Mouse (Mus musculus) ES-Bruce4 (cell line): ENCODE data around the gene 4930467E23Rik. TPM values are rescaled to one million over a fixed set of nuclear protein-coding genes. Genes with fewer than 3 reads are reported as not detected.
"Not testable (repeated sequence)": the region's sequence is repeated elsewhere in the genome, so short reads cannot be mapped to it uniquely, and the experiment has no call there.

ENCODE experiments used
- H3K27ac ChIP-seq: 2 replicates; pipeline ENCODE4 v1.5.1; 2012; ENCODE audit warnings: low read length, inconsistent platforms; ENCODE audit not compliant: insufficient read depth
- H3K27me3 ChIP-seq: 2 replicates; pipeline ENCODE4 v1.6.1; 2012; ENCODE audit warnings: mild to moderate bottlenecking, low read length, inconsistent platforms; ENCODE audit not compliant: control insufficient read depth, poor library complexity, insufficient read depth, severe bottlenecking
- H3K36me3 ChIP-seq: 2 replicates; pipeline ENCODE4 v1.6.1; 2012; ENCODE audit warnings: inconsistent platforms, mild to moderate bottlenecking, low read length, moderate library complexity; ENCODE audit not compliant: control insufficient read depth, poor library complexity, insufficient read depth, severe bottlenecking
- H3K4me1 ChIP-seq: one replicate; pipeline ENCODE4 v1.8.1; 2011; ENCODE audit warnings: low read length; ENCODE audit not compliant: control insufficient read depth, insufficient read depth
- H3K4me3 ChIP-seq: 2 replicates; pipeline ENCODE4 v1.5.1; 2011; ENCODE audit warnings: low read depth, mild to moderate bottlenecking, low read length
- H3K9ac ChIP-seq: 2 replicates; pipeline ENCODE4 v1.6.1; 2012; ENCODE audit warnings: low read depth, mild to moderate bottlenecking, inconsistent platforms; ENCODE audit not compliant: poor library complexity, severe bottlenecking
- H3K9me3 ChIP-seq: replicated peaks from 2 replicates; pipeline ENCODE4 v1.6.1; 2012; ENCODE audit warnings: mild to moderate bottlenecking, low read length, inconsistent platforms; ENCODE audit not compliant: control insufficient read depth, poor library complexity, insufficient read depth, severe bottlenecking
- polyA plus RNA-seq: library from polyadenylated mRNA; stranded (reverse); fragments of >200 nt; gene quantifications from 2 replicates; pipeline ENCODE4 v1.2.4, GENCODE M21; 2011; ENCODE audit warnings: low read depth; ENCODE audit not compliant: missing spikeins, insufficient read depth, insufficient read length

The 4930467E23Rik gene
- polyA plus RNA-seq, 1 experiment: not detected

DNA sequence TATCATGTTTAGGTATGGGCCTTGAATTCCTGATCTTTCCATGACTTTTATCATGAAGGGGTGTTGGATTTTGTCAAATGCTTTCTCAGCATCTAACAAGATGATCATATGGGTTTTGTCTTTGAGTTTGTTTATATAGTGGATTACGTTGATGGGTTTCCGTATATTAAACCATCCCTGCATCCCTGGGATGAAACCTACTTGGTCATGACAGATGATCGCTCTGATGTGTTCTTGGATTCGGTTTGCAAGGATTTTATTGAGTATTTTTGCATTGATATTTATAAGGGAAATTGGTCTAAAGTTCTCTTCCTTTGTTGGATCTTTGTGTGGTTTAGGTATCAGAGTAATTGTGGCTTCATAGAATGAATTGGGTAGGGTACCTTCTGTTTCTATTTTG, 44.1 kb downstream of the 4930467E23Rik start:
- H3K9me3 ChIP-seq, H3K4me3 ChIP-seq, H3K27ac ChIP-seq, H3K36me3 ChIP-seq, H3K27me3 ChIP-seq, H3K9ac ChIP-seq, H3K4me1 ChIP-seq: not testable (repeated sequence)

DNA sequence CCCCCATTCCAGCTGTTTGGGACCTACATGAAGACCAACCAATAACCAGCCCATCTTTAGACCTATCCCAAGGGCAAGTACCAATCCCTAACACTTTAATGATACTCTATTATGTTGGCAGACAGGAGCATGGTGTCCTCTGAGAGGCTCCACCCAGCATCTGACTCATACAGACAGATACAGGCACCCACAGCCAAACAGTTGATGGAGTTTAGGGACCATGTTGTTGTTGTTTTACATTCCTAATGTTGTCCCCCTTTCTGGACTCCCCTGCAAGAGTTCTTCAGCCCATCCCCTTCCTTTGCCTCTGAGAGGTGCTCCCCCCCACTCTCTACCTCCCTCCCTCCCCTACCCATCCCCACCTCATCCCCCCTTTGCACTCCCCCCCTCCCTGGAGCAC, 46.9 kb downstream of the 4930467E23Rik start:
- not testable (repeated sequence) for H3K4me1 ChIP-seq, H3K27me3 ChIP-seq, H3K36me3 ChIP-seq, H3K9me3 ChIP-seq, H3K27ac ChIP-seq, H3K9ac ChIP-seq, H3K4me3 ChIP-seq

DNA sequence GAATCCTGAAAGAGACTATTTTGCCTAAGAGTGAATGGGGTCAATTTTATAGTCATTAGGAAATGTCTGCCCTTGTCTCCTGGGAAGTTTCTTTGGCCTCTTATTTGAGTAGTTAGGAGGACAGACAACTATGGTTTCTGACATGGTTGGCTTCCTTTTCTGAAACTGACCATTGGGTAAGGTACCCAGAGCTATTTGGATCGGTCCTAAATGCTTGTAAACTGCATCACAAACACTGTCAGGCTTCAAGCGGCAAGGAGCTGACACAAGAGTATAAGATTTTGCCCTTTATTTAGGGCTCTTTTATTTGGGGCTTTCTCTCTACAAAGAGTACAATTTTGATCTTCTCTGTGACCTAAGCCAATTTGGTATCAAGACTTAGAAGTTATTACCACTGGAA, 48.1 kb downstream of the 4930467E23Rik start:
- H3K9me3 ChIP-seq, H3K36me3 ChIP-seq, H3K27ac ChIP-seq, H3K4me3 ChIP-seq, H3K27me3 ChIP-seq, H3K4me1 ChIP-seq, H3K9ac ChIP-seq: not testable (repeated sequence)

DNA sequence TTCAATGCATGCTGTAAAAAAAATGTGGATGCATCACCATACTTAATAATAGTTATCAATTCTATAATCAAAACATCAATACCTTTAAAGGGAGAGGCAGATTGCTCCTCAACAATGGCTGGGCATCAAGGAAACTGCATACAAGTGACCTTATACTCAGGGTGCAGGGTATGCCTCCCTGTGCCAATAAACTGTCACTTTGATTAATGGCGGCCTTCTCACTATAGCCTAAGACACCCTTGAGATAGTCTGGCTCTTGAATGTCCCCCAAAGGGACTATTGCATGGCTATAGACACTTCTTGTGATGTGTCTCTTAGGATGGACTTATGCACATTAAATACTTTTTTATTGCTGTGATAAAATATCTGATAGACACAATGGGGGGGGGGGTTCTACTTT, 48.8 kb downstream of the 4930467E23Rik start:
- not testable (repeated sequence) for H3K9me3 ChIP-seq, H3K4me3 ChIP-seq, H3K36me3 ChIP-seq, H3K4me1 ChIP-seq, H3K27me3 ChIP-seq, H3K27ac ChIP-seq, H3K9ac ChIP-seq

DNA sequence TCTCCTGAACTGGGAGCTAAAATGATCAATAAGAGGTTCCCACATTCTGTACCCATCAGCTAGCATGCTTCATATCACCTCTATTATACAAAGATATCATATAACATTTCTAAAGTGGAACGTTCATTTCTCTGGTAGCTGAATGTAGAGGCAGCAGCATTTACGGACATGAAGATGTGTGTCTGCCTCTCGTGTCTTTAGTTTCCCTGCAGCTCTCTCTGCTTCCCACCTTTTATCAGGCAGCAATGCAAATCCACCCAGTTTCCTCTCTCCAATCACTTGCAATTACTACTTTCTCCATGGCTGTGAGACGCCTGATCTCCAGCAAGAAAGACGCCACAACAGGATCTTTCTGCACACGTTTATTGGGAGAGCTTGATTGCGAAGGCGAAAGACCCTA, 49.5 kb downstream of the 4930467E23Rik start:
- H3K9ac ChIP-seq, H3K27me3 ChIP-seq, H3K36me3 ChIP-seq, H3K4me1 ChIP-seq, H3K4me3 ChIP-seq, H3K27ac ChIP-seq, H3K9me3 ChIP-seq: not testable (repeated sequence)

DNA sequence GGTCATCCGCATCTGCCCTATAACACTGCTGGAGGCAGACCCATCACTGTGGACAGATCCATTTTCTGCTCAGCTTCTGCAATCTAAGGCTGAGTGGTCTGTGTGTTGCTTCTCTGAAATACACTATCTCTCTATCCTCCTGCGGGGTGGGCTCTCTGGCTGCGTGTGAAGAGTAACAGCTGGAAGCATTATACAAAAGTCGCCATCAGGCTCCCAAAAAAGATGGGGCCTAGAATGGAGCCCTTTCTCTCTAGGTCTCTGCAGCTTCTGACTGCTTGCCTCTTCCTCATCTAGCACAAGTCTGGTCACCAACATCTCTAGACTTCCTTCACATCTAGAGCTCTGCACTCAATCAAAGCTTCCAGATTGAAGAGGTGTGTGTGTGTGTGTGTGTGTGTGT, 50.8 kb downstream of the 4930467E23Rik start:
- H3K4me1 ChIP-seq, H3K4me3 ChIP-seq, H3K27me3 ChIP-seq, H3K9ac ChIP-seq, H3K27ac ChIP-seq, H3K36me3 ChIP-seq, H3K9me3 ChIP-seq: not testable (repeated sequence)

DNA sequence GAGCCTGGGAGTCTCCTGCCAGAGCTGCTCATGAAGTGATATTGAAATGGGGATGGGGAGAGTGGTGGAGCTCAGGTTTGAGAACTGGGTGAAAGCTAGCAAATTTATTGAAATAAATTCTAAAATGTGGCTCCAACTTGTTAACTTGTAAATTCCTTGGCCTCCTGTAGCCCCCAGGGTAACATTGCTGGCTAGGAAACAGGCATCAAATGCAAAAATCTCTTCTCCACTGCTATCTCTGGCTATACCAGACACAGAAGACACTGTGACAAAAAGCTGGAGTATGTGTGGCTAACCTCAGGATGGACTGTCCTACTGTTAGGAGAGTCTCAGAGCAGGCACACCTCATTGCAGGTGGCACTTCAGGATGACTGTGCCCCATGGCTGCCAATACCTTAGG, 51.3 kb downstream of the 4930467E23Rik start:
- not testable (repeated sequence) for H3K27ac ChIP-seq, H3K9me3 ChIP-seq, H3K9ac ChIP-seq, H3K27me3 ChIP-seq, H3K36me3 ChIP-seq, H3K4me3 ChIP-seq, H3K4me1 ChIP-seq

DNA sequence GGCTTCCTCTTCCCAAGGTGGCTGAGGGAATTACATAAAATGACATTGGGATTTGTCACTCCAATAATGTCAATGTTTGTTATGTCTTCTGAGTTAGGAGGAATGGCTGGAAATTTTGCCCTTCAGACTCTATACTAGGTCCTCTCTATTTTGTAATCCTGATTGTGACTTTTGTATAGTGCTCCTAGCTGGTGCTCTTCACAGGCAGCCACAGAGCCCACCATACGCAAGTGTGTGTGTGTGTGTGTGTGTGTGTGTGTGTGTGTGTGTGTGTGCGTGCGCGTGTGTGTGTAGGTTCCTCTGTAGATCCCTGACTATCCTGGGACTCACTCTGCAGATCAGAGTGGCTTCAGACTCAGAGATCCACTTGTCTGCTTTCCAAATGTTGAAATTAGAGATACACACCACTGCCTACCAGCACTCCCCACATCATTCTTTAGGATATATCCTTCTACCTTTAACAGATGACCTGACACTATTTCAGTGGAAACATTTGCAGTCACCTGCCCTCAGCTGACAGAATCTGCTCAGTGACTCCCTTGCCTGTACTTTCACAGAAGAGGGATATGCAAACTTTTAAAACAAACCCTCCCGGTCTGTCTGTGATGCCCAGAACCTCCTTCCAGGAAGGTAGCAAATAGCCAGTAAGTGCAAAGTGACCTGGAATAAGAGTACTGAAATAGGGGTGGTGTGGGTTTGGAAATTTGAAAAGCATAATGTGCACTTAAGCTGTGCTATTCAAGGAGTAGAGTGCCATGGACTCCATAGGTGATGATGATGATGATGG, 52.1 kb downstream of the 4930467E23Rik start:
- H3K9me3 ChIP-seq, H3K27ac ChIP-seq, H3K4me3 ChIP-seq, H3K4me1 ChIP-seq, H3K9ac ChIP-seq, H3K36me3 ChIP-seq, H3K27me3 ChIP-seq: not testable (repeated sequence)

DNA sequence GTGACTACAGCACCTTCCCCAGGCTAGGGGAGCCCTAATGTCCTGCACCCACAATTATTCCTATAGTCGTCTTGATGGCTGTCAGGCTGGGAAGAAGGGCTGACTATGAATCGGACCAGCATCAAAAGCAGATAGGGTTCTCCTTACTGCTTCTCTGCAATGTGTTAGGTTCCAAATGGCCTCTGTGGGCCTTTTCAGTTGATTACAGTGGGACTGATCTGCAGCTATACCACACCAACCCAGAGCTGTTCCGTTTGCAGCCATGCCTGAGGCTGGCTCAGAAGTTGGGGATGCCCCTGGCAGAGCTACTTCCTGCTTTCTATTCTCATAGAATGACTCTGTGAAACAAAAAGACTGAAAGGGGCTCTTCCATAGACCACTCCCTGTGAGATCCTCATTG, 53.4 kb downstream of the 4930467E23Rik start:
- not testable (repeated sequence) for H3K27me3 ChIP-seq, H3K4me3 ChIP-seq, H3K4me1 ChIP-seq, H3K9ac ChIP-seq, H3K27ac ChIP-seq, H3K9me3 ChIP-seq, H3K36me3 ChIP-seq

DNA sequence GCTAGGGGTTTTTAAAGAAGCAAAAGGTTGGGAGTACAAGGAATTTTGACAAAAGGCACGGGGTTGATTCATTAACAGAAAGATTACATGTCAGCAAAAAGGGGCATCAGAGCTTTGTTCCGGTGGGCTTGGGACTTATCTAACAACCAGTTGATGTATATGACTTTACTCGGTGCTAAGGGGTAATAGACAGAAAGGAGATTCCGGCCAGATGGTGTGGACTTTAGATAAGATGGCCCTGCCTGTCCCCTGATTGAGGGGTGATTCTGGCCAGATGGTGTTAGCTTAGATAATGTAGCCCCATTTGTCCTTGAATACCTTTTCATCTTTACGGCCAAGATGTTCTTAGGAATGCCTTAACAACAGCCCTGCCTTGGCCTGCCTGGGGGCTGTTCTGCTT, 54.5 kb downstream of the 4930467E23Rik start:
- H3K36me3 ChIP-seq, H3K4me3 ChIP-seq, H3K27ac ChIP-seq, H3K4me1 ChIP-seq, H3K27me3 ChIP-seq, H3K9me3 ChIP-seq, H3K9ac ChIP-seq: not testable (repeated sequence)
